Mouse (Mus musculus) neural tube, embryonic 11.5 days (tissue): ENCODE results near the gene Tnr. TPM values are rescaled to one million over a fixed set of nuclear protein-coding genes. Genes with fewer than 3 reads are reported as not detected.

Source experiments
- ATAC-seq: fragments of 200-750 bp; cut with Nextera tagmentation; 2 replicates; pipeline ENCODE4 v1.8.0; 2017; ENCODE audit warnings: moderate number of reproducible peaks, mild to moderate bottlenecking, moderate TSS enrichment, moderate library complexity; ENCODE audit not compliant: insufficient read depth, low FRiP score, low TSS enrichment
- DNase-seq: peaks from one replicate; pipeline ENCODE4 v3.0.0-alpha.2; 2015; ENCODE audit warnings: low spot score
- H3K27ac ChIP-seq: fragments of 300-500 bp; sonication (generic); 2 replicates; pipeline ENCODE4 v1.5.1; 2014; ENCODE audit warnings: low read depth, mild to moderate bottlenecking, low read length
- H3K27me3 ChIP-seq: fragments of 300-500 bp; sonication (generic); 2 replicates; pipeline ENCODE4 v1.6.1; 2014; ENCODE audit warnings: mild to moderate bottlenecking, low read length, mixed read lengths; ENCODE audit not compliant: control insufficient read depth, insufficient read depth
- H3K36me3 ChIP-seq: fragments of 300-500 bp; sonication (generic); 2 replicates; pipeline ENCODE4 v1.6.1; 2014; ENCODE audit warnings: mild to moderate bottlenecking, low read length, moderate library complexity, mixed read lengths; ENCODE audit not compliant: control insufficient read depth, insufficient read depth
- H3K4me1 ChIP-seq: fragments of 300-500 bp; sonication (generic); 2 replicates; pipeline ENCODE4 v1.6.1; 2014; ENCODE audit warnings: low read length, mixed read lengths; ENCODE audit not compliant: control insufficient read depth, insufficient read depth
- H3K4me2 ChIP-seq: fragments of 300-500 bp; sonication (generic); 2 replicates; pipeline ENCODE4 v1.6.1; 2014; ENCODE audit warnings: low read depth, mild to moderate bottlenecking, moderate library complexity
- H3K4me3 ChIP-seq: fragments of 300-500 bp; sonication (generic); 2 replicates; pipeline ENCODE4 v1.5.1; 2014; ENCODE audit warnings: low read depth, low read length
- H3K9ac ChIP-seq: fragments of 300-500 bp; sonication (generic); 2 replicates; pipeline ENCODE4 v1.6.1; 2014; ENCODE audit warnings: mild to moderate bottlenecking, low read length
- H3K9me3 ChIP-seq: fragments of 300-500 bp; sonication (generic); 2 replicates; pipeline ENCODE4 v1.6.1; 2016; ENCODE audit warnings: low read length; ENCODE audit not compliant: control insufficient read depth
- WGBS: fragments of 180-500 bp; shearing (Covaris S2); extraction: QIAGEN DNeasy Blood & Tissue Kit; methylation state at CpG from one replicate; pipeline ENCODE4 v1.1.7; 2014; 5-methylcytosine and 5-hydroxymethylcytosine counted together
- polyA plus RNA-seq: library from polyadenylated mRNA; unstranded; fragments of >200 nt; fragmentation: Nextera tagmentation; extraction: Ambion mirVana; gene quantifications from 2 replicates; pipeline ENCODE4 v1.2.1, GENCODE M21; 2014

The Tnr gene
- polyA plus RNA-seq, 1 experiment from 2014 or later = 1.2 TPM

DNA sequence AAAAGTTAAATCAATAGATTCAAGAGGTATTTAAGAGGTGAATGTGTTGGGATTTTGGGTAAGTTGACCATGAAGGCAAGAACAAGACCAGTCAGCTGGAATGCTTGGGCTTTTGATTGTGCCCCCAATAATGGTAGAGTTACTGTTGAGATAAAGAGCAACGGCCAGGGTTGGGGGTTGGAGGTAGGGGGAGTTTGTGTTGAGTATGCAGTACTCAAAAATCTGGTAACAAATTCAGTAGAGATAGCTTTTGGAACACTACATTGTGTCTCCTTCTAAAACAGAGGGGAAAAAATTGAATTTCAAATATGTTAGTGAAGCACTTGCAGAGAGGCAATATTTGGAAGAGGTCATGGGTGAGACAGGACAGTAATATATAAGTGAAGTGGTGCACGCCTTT is 49.5 kb downstream of the Tnr start:
- Histone ChIP-seq H3K27ac (no peak overlapping the region), H3K4me3 (no peak overlapping the region), H3K4me2 (no peak overlapping the region), H3K9me3 (no peaks in the 10 kb centered on the region), H3K27me3 (no peaks in the 10 kb centered on the region), H3K4me1 (no peaks in the 10 kb centered on the region), H3K36me3 (no peaks in the 10 kb centered on the region), H3K9ac (no peak overlapping the region)
- ATAC-seq (no peak), DNase-seq (no peak)
- 85% methylated on average over 2 of the region's 2 CpGs for WGBS

DNA sequence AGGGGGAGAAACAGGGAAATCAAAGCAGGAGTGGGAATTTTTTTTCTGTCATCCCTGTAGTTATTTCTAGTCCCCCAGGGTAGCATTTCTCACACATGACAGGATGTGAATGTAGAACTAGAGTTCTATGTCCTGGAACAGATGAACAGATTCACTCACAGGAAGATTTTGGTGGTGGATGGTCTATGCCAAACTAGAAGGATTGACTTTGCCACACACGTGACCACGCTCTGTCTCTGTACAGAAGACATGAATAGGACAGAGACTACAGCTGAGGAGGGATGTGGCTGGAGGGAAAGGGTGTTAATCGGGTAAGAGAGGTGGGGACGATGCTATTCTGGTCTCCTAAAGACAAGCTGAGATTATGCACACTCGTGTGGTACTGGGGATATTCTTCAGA is 51.1 kb downstream of the Tnr start:
- ATAC-seq = no peak
- no peak overlapping the region for H3K9ac ChIP-seq
- H3K36me3 ChIP-seq = no peaks in the 10 kb centered on the region

DNA sequence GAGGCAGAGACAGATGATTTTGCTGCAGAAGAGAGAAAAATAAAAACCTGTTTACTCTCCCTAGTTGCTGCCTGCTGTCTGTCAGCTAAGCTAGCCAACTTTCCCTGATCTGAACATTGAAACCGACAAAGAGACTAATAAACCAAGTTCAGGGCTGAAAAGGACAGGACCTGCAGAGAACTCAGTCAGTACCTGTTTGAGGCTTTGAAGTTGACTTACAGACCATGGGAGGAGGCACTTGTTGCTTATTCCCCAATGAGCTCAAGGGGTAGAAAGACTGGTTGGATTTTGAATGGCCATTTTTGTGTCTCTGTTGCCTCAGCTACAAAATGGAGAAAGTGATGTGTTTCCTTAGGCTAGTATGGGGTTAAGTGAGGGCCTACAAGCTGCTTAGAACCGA is 52.7 kb downstream of the Tnr start:
- no peak for ATAC-seq
- DNase-seq = no peak
- H3K4me2 ChIP-seq = no peak overlapping the region
- no peak overlapping the region for H3K9ac ChIP-seq
- no peak overlapping the region for H3K4me3 ChIP-seq
- no peaks in the 10 kb centered on the region for H3K4me1 ChIP-seq
- no peaks in the 10 kb centered on the region for H3K9me3 ChIP-seq
- H3K27me3 ChIP-seq = no peaks in the 10 kb centered on the region
- no peak overlapping the region for H3K27ac ChIP-seq
- no peaks in the 10 kb centered on the region for H3K36me3 ChIP-seq
- 81% methylated on average over 2 of the region's 2 CpGs for WGBS

More for the DNA sequence above, 51.1 kb downstream of the Tnr start:
- Histone ChIP-seq H3K9me3 (no peaks in the 10 kb centered on the region), H3K4me3 (no peak overlapping the region), H3K4me1 (no peaks in the 10 kb centered on the region), H3K27me3 (no peaks in the 10 kb centered on the region), H3K4me2 (no peak overlapping the region), H3K27ac (no peak overlapping the region)
- 81% methylated on average over 5 of the region's 5 CpGs for WGBS
- no peak for DNase-seq

DNA sequence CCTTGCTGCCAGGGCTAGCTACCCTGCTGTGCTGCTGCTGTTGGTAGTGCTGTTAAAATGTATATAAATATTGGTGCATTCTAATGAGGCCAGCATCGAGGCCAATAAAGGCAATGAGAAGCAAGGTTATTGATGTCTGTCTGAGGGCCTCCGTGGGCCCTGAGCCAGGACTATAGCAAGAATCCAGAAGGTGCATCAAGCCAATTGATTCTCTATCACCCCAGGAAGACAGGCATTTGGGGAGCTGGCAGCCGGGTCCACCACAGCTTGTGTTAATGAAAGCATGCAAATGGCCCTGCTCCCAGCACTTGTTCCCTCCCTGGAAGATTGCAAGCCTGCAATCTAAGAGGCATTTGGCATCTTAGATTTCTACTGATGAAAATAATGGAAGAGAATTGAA is 54.8 kb downstream of the Tnr start:
- WGBS = 19% methylated on average over 3 of the region's 3 CpGs
- DNase-seq = no peak

DNA sequence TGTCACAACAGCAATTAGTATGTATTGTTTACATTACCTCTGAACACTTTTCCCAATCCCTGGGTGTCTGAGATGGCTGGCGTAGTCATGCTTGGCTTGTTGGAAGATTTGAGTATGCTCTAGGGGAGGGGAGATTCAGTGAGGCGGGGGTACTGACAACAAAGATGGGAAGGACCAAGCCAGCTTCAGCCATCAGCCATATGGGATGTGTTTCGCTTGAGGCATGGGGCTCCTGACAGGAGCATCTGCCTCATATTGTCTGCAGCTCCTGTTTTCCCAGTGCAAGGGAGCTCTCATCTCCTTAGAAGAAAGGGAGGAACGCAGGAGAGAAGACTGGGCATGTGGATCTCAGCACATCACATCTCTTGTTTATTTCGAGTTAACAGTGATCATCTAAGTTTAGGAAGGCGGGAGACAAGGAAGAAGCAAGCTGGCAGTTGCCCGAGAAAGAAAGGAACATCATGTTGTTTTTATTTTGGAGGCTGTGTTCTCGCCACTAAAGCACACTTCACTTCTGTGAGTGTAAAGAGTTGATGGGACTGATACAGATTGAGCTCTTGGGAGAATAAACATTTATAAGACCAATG is 56.9 kb downstream of the Tnr start:
- H3K27ac ChIP-seq = no peak overlapping the region
- ATAC-seq = no peak

More for the DNA sequence above, 54.8 kb downstream of the Tnr start:
- no peak overlapping the region for H3K27ac ChIP-seq
- no peaks in the 10 kb centered on the region for H3K4me1 ChIP-seq
- no peak for ATAC-seq
- no peaks in the 10 kb centered on the region for H3K36me3 ChIP-seq
- no peak overlapping the region for H3K4me3 ChIP-seq
- no peak overlapping the region for H3K4me2 ChIP-seq
- no peak overlapping the region for H3K9ac ChIP-seq
- no peaks in the 10 kb centered on the region for H3K9me3 ChIP-seq
- no peaks in the 10 kb centered on the region for H3K27me3 ChIP-seq

DNA sequence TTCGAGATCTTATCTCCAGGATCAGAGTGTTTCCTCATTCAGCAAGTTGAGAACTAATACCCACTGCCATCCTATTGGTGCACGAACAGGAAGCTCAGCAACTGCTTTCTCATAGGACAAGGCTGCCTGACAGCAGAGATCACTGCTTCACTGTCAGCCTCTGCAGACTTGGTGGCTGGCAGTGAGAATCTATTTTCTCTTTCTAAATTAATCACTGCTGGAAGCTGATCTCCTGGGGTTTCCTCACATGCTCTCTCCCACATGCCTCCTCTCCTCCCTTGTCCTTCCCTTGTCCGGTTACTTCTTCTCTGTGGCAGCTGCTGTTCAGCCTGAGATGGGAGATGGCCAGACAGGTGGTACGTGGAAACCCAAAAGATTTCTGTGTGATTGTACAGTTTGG is 60.3 kb downstream of the Tnr start:
- DNase-seq (no peak), ATAC-seq (no peak)
- H3K27ac ChIP-seq = no peak overlapping the region
- H3K4me3 ChIP-seq = no peak overlapping the region
- H3K9me3 ChIP-seq = no peaks in the 10 kb centered on the region
- WGBS = 81% methylated on average over 4 of the region's 4 CpGs
- no peak overlapping the region for H3K4me2 ChIP-seq
- H3K9ac ChIP-seq = no peak overlapping the region
- H3K4me1 ChIP-seq = no peaks in the 10 kb centered on the region
- H3K27me3 ChIP-seq = no peaks in the 10 kb centered on the region
- H3K36me3 ChIP-seq = no peaks in the 10 kb centered on the region

More for the DNA sequence above, 56.9 kb downstream of the Tnr start:
- no peaks in the 10 kb centered on the region for H3K4me1 ChIP-seq
- H3K4me2 ChIP-seq = no peak overlapping the region
- 76% methylated on average over 8 of the region's 8 CpGs for WGBS
- H3K27me3 ChIP-seq = no peaks in the 10 kb centered on the region
- no peak for DNase-seq
- H3K9ac ChIP-seq = no peak overlapping the region
- H3K36me3 ChIP-seq = no peaks in the 10 kb centered on the region
- no peaks in the 10 kb centered on the region for H3K9me3 ChIP-seq
- no peak overlapping the region for H3K4me3 ChIP-seq

DNA sequence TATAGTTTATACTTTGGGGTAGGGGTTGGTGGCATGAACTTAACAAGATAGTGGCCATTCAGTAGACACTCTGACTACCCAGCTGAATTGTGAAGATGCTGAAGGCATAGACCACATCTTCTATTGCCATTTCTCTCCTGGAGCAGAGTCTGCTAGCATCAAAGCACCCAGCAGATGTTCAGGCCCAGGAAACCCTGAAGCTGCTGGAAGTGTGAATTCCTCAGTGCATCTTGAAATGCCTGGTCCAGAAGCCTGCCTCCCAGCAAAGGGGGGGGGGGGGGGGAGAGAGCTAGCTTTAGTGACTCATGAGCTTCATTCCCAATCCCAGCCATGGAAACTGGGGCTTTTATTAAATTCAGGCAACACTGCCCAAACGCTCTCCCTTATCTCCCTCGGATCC is 65.2 kb downstream of the Tnr start:
- no peak overlapping the region for H3K9ac ChIP-seq
- H3K4me3 ChIP-seq = no peak overlapping the region
- H3K27me3 ChIP-seq = no peaks in the 10 kb centered on the region
- H3K4me2 ChIP-seq = no peak overlapping the region
- no peaks in the 10 kb centered on the region for H3K4me1 ChIP-seq
- no peaks in the 10 kb centered on the region for H3K9me3 ChIP-seq
- WGBS = 77% methylated on average over 2 of the region's 2 CpGs
- DNase-seq (no peak), ATAC-seq (no peak)
- H3K36me3 ChIP-seq = no peaks in the 10 kb centered on the region
- no peak overlapping the region for H3K27ac ChIP-seq

DNA sequence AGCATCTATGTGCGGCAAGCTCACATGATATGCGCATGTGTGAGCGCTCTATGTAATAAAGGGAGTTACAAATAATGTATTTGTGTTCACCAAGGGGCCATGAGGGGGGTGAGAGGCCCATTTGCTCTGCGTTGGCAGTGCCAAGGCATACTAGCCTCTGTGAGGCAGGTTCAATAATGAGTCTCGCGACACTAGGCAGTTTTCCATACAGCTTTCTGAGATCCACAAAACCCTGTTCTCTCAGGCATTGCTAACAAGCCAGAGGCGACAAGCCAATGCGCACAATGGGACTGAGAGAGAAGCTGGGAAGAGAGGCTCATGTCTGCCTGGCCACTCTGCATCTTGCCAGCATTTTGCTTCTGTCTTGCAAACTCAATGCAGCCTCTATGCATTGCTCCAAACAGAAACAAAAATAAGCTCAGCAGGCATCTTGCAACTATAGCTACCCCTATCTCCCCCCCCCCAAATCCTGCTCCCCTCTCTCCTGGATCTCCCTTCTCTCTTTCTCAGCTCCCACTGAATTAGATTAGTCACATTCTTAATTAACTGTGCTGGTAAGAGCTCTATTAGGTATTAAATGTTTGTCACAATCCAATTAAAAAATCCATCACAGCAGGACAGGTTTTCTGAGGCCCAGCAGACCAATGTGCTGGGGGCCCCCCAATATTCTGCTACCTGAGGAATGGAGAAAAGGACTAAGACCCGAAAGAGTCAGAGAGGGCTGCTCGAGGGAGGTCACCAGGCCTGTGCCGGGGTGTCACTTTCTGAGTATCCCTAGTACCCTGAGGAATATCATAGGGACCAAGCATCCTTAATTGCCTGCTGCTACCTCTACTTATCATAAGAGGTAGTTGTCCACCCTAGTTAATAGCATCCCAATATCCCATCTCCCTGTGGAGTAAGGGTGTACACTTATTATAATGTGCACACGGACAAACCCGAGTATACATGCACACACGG is 70.8 kb downstream of the Tnr start:
- ATAC-seq (no peak), DNase-seq (no peak)
- Histone ChIP-seq H3K9ac (no peak overlapping the region), H3K4me1 (no peaks in the 10 kb centered on the region), H3K4me2 (no peak overlapping the region), H3K27me3 (no peaks in the 10 kb centered on the region), H3K4me3 (no peak overlapping the region), H3K36me3 (no peaks in the 10 kb centered on the region), H3K9me3 (no peaks in the 10 kb centered on the region), H3K27ac (no peak overlapping the region)
- WGBS = 83% methylated on average over 14 of the region's 14 CpGs

DNA sequence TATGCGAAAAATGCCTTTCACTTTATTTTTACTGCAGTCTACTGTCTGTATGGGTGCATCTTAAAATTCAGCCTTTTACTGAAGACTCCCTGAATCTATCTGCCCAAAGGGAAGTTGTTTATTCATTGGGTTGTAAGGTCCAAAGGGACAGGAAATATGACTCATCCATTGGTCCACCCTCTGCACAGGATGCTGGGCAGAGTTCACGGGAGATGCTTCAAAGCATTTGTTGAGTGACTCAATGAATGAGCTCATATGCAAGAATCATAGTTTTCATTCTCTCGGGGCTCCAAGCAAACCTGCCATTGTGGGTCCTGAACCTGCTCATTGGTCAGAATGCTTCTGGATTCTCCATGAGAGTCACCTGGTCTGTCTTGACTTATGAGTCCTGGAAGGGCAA is 72.2 kb downstream of the Tnr start:
- H3K36me3 ChIP-seq = no peaks in the 10 kb centered on the region
- H3K4me1 ChIP-seq = no peaks in the 10 kb centered on the region
- no peak overlapping the region for H3K4me2 ChIP-seq
- 83% methylated on average over 3 of the region's 3 CpGs for WGBS
- H3K4me3 ChIP-seq = no peak overlapping the region
- no peak overlapping the region for H3K27ac ChIP-seq
- H3K27me3 ChIP-seq = no peaks in the 10 kb centered on the region
- DNase-seq (no peak), ATAC-seq (no peak)
- no peak overlapping the region for H3K9ac ChIP-seq
- H3K9me3 ChIP-seq = no peaks in the 10 kb centered on the region
